Mouse (Mus musculus): ENCODE data around the gene Gm28044. TPM values are rescaled to one million over a fixed set of nuclear protein-coding genes. Genes with fewer than 3 reads are reported as not detected.

Gm28044 gene
- polyA plus RNA-seq, 1 experiment from 2014 or later = 0.41 TPM

Other genes starting within 250 kb of the Gm28044 start
- 0.08 and 0.48 TPM in 2 replicates for gene Rslcan18, start 244.3 kb downstream of the Gm28044 start, polyA plus RNA-seq (2014; fragmentation: Nextera tagmentation; extraction: Ambion mirVana)
- 1.3 and 1.8 TPM in 2 replicates for gene Zfp759, start 238.9 kb downstream of the Gm28044 start, polyA plus RNA-seq (2014; fragmentation: Nextera tagmentation; extraction: Ambion mirVana)
- gene Rsl1, start 187.4 kb downstream of the Gm28044 start, polyA plus RNA-seq (2014; fragmentation: Nextera tagmentation; extraction: Ambion mirVana) = 2.3 and 2.7 TPM in 2 replicates
- 1.2 and 2.0 TPM in 2 replicates for gene Zfp455, start 166.0 kb downstream of the Gm28044 start, polyA plus RNA-seq (2014; fragmentation: Nextera tagmentation; extraction: Ambion mirVana)
- 0.95 and 0.97 TPM in 2 replicates for gene Zfp458, start 82.1 kb downstream of the Gm28044 start, polyA plus RNA-seq (2014; fragmentation: Nextera tagmentation; extraction: Ambion mirVana)
- 0.40 TPM in 1 of 2 replicates, not detected in the other for gene Zfp457, start 54.1 kb downstream of the Gm28044 start, polyA plus RNA-seq (2014; fragmentation: Nextera tagmentation; extraction: Ambion mirVana)
- 2.0 and 2.3 TPM in 2 replicates for gene Zfp595, start 28.0 kb downstream of the Gm28044 start, polyA plus RNA-seq (2014; fragmentation: Nextera tagmentation; extraction: Ambion mirVana)
- gene Zfp953, start 69 bp upstream of the Gm28044 start, polyA plus RNA-seq (2014; fragmentation: Nextera tagmentation; extraction: Ambion mirVana) = 1.5 and 1.9 TPM in 2 replicates
- gene Gm28041, start 15.2 kb upstream of the Gm28044 start, polyA plus RNA-seq (2014; fragmentation: Nextera tagmentation; extraction: Ambion mirVana) = 0.62 TPM in 1 of 2 replicates, not detected in the other
- gene Zfp456, start 15.3 kb upstream of the Gm28044 start, polyA plus RNA-seq (2014; fragmentation: Nextera tagmentation; extraction: Ambion mirVana) = 1.4 and 1.5 TPM in 2 replicates
- 3.0 and 4.4 TPM in 2 replicates for gene Zfp429, start 39.3 kb upstream of the Gm28044 start, polyA plus RNA-seq (2014; fragmentation: Nextera tagmentation; extraction: Ambion mirVana)
- gene Zfp459, start 60.9 kb upstream of the Gm28044 start, polyA plus RNA-seq (2014; fragmentation: Nextera tagmentation; extraction: Ambion mirVana) = 0.74 and 0.75 TPM in 2 replicates
- 5.8 and 6.9 TPM in 2 replicates for gene Zfp874a, start 91.1 kb upstream of the Gm28044 start, polyA plus RNA-seq (2014; fragmentation: Nextera tagmentation; extraction: Ambion mirVana)
- 2.6 and 2.8 TPM in 2 replicates for gene Zfp874b, start 123.7 kb upstream of the Gm28044 start, polyA plus RNA-seq (2014; fragmentation: Nextera tagmentation; extraction: Ambion mirVana)
- gene Zfp58, start 140.0 kb upstream of the Gm28044 start, polyA plus RNA-seq (2014; fragmentation: Nextera tagmentation; extraction: Ambion mirVana) = 8.0 and 9.2 TPM in 2 replicates
- gene Gm26965, start 165.6 kb upstream of the Gm28044 start, polyA plus RNA-seq (2014; fragmentation: Nextera tagmentation; extraction: Ambion mirVana) = not detected in 2 replicates
- 13.9 and 15.7 TPM in 2 replicates for gene Zfp87, start 165.6 kb upstream of the Gm28044 start, polyA plus RNA-seq (2014; fragmentation: Nextera tagmentation; extraction: Ambion mirVana)
- 9.8 and 12.1 TPM in 2 replicates for gene Zfp748, start 193.3 kb upstream of the Gm28044 start, polyA plus RNA-seq (2014; fragmentation: Nextera tagmentation; extraction: Ambion mirVana)
- gene Zfp729b, start 249.2 kb upstream of the Gm28044 start, polyA plus RNA-seq (2014; fragmentation: Nextera tagmentation; extraction: Ambion mirVana) = 3.0 and 3.5 TPM in 2 replicates

Data from liver, embryonic 11.5 days (tissue).